Mouse (Mus musculus): Measurements from ENCODE around the gene Vmn2r17. TPM values are rescaled to one million over a fixed set of nuclear protein-coding genes. Genes with fewer than 3 reads are reported as not detected.

Gene Vmn2r17
- total RNA-seq (2014; rRNA removed) (not detected in 2 replicates), polyA plus RNA-seq (2015; fragmentation: Nextera tagmentation; extraction: Ambion mirVana) (not detected in 2 replicates)

GRCm38 (mm10) chr5:109419388-109419787 is at the start of gene Vmn2r17:
Vmn2r17 (plus strand) TSS chr5:109419688.
- DNase-seq (ENCODE audit: low spot score) (no peak), ATAC-seq (no peak)
- Histone ChIP-seq H3K4me2 (ENCODE audit: low read depth, low read length) (no peak within 1 kb of the TSS), H3K36me3 (ENCODE audit: insufficient read depth, low read length) (no peaks in the 10 kb centered on the region), H3K4me1 (ENCODE audit: insufficient read depth, low read length) (no peaks in the 10 kb centered on the region), H3K27ac (no peak within 1 kb of the TSS), H3K9ac (replicated peaks; ENCODE audit: low read length) (no peak within 1 kb of the TSS), H3K4me3 (ENCODE audit: low read length) (no peak within 1 kb of the TSS), H3K9me3 (ENCODE audit: low read length) (peaks cover 10% of the 10 kb centered on the region; the same call in 1 of the 2 replicates), H3K27me3 (ENCODE audit: insufficient read depth, low read length) (no peaks in the 10 kb centered on the region)
- WGBS: 60% methylated on average over 2 of the region's 2 CpGs
- TF ChIP-seq CTCF (IDR thresholded peaks at IDR 0.05; ENCODE audit: low read depth): no peak

- peaks cover 15% of the 10 kb centered on the region; the same call in 1 of the 2 replicates for H3K9me3 ChIP-seq (ENCODE audit: low read length)
- no peak overlapping the region for H3K9ac ChIP-seq (replicated peaks; ENCODE audit: low read length)
- H3K36me3 ChIP-seq (ENCODE audit: insufficient read depth, low read length): no peaks in the 10 kb centered on the region
- H3K4me2 ChIP-seq (ENCODE audit: low read depth, low read length): no peak overlapping the region
- DNase-seq (ENCODE audit: low spot score): peak; percentile 30
- H3K4me3 ChIP-seq (ENCODE audit: low read length): no peak overlapping the region
- no peak overlapping the region for H3K27ac ChIP-seq
- no peaks in the 10 kb centered on the region for H3K4me1 ChIP-seq (ENCODE audit: insufficient read depth, low read length)
- TF ChIP-seq CTCF (IDR thresholded peaks at IDR 0.05; ENCODE audit: low read depth): no peak
- WGBS: 33% methylated on average over 18 of the region's 21 CpGs
- H3K27me3 ChIP-seq (ENCODE audit: insufficient read depth, low read length): no peaks in the 10 kb centered on the region
- ATAC-seq: peak; percentile 59; the same call in 1 of the 2 replicates
These were observed 47.4 kb downstream of the Vmn2r17 start for GRCm38 (mm10) chr5:109466576-109467506.

- no peak overlapping the region for H3K4me3 ChIP-seq (ENCODE audit: low read length)
- no peak overlapping the region for H3K9ac ChIP-seq (replicated peaks; ENCODE audit: low read length)
- DNase-seq (ENCODE audit: low spot score) (peak; percentile 49), ATAC-seq (0 out of 2 replicates have a peak, but pooled peaks have one; percentile 40)
- H3K27ac ChIP-seq: no peak overlapping the region
- no peaks in the 10 kb centered on the region for H3K36me3 ChIP-seq (ENCODE audit: insufficient read depth, low read length)
- peak; percentile 65 for TF ChIP-seq CTCF (IDR thresholded peaks at IDR 0.05; ENCODE audit: low read depth)
- no peaks in the 10 kb centered on the region for H3K4me1 ChIP-seq (ENCODE audit: insufficient read depth, low read length)
- 0% methylated on average over 1 of the region's 1 CpGs for WGBS
- no peak overlapping the region for H3K4me2 ChIP-seq (ENCODE audit: low read depth, low read length)
- H3K9me3 ChIP-seq (ENCODE audit: low read length): peaks cover 2% of the 10 kb centered on the region
- no peaks in the 10 kb centered on the region for H3K27me3 ChIP-seq (ENCODE audit: insufficient read depth, low read length)
These were observed 87.2 kb downstream of the Vmn2r17 start for GRCm38 (mm10) chr5:109506729-109507128.

Other genes with a start within 250 kb of the Vmn2r17 start
- not detected in 2 replicates for gene Vmn2r13, start 227.5 kb upstream of the Vmn2r17 start, total RNA-seq (2014; rRNA removed)
- not detected in 2 replicates for gene Vmn2r13, start 227.5 kb upstream of the Vmn2r17 start, polyA plus RNA-seq (2015; fragmentation: Nextera tagmentation; extraction: Ambion mirVana)
- gene Vmn2r14, start 195.0 kb upstream of the Vmn2r17 start, total RNA-seq (2014; rRNA removed): not detected in 2 replicates
- gene Vmn2r14, start 195.0 kb upstream of the Vmn2r17 start, polyA plus RNA-seq (2015; fragmentation: Nextera tagmentation; extraction: Ambion mirVana): not detected in 2 replicates
- not detected in 2 replicates for gene Vmn2r15, start 122.0 kb upstream of the Vmn2r17 start, total RNA-seq (2014; rRNA removed)
- not detected in 2 replicates for gene Vmn2r15, start 122.0 kb upstream of the Vmn2r17 start, polyA plus RNA-seq (2015; fragmentation: Nextera tagmentation; extraction: Ambion mirVana)
- gene Vmn2r16, start 89.5 kb upstream of the Vmn2r17 start, total RNA-seq (2014; rRNA removed): not detected in 2 replicates
- gene Vmn2r16, start 89.5 kb upstream of the Vmn2r17 start, polyA plus RNA-seq (2015; fragmentation: Nextera tagmentation; extraction: Ambion mirVana): not detected in 2 replicates
- 30.3 and 37.7 TPM in 2 replicates for gene Crlf2, start 139.3 kb downstream of the Vmn2r17 start, total RNA-seq (2014; rRNA removed)
- 28.6 and 29.0 TPM in 2 replicates for gene Crlf2, start 139.3 kb downstream of the Vmn2r17 start, polyA plus RNA-seq (2015; fragmentation: Nextera tagmentation; extraction: Ambion mirVana)